Mouse (Mus musculus) layer of hippocampus, adult 2 months (tissue): Measurements from ENCODE around the gene Gm42517. TPM values are rescaled to one million over a fixed set of nuclear protein-coding genes. Genes with fewer than 3 reads are reported as not detected.
A peak's percentile ranks its signal among the peaks of the same experiment; 100 is the strongest.

Source experiments
- DNase-seq, 2 experiments: peaks; one replicate each; pipeline ENCODE4 v3.0.0; 2022; ENCODE audit warnings: low spot score in 2 of 2
- H3K27ac ChIP-seq: fragments of 200-600 bp; 2 replicates; pipeline ENCODE4 v1.8.1; 2022
- H3K4me3 ChIP-seq: fragments of 200-600 bp; 2 replicates; pipeline ENCODE4 v1.8.1; 2022; ENCODE audit warnings: mild to moderate bottlenecking
- CTCF ChIP-seq: fragments of 200-600 bp; conservative IDR thresholded peaks from 2 replicates; pipeline ENCODE4 v1.8.1; 2022; ENCODE audit warnings: antibody characterized with exemption, mild to moderate bottlenecking, moderate library complexity
- long read RNA-seq, 2 experiments: library from polyadenylated mRNA; stranded (forward); transcript quantifications; one replicate each; pipeline ENCODE4 v2.0.0; 2021; ENCODE audit warnings: borderline mapping rate in 2 of 2
- total RNA-seq, 2 experiments: library from RNA; stranded (reverse); gene quantifications; 2 replicates each; pipeline ENCODE4 v1.2.3; 2021

Gm42517 gene
- total RNA-seq, result 10 to 100 TPM; 55.6 to 57.4 TPM
- long read RNA-seq, experiment 1, transcript Gm42517-201 (1 exons, 1,850 nt), result major isoform, 38 of 38 reads
- long read RNA-seq, experiment 1, partial matches to known transcripts, result 0 of 38 reads
- long read RNA-seq, experiment 1, other reads (novel, unspliced or antisense), result 0 of 38 reads
- long read RNA-seq, experiment 2, transcript Gm42517-201 (1 exons, 1,850 nt), result major isoform, 37 of 38 reads
- long read RNA-seq, experiment 2, partial matches to known transcripts, result 0 of 38 reads
- long read RNA-seq, experiment 2, other reads (novel, unspliced or antisense), result 1 of 38 reads

GRCm38 (mm10) chr5:108367871-108368332, at the start of gene Gm42517:
Gene Gm42517, minus strand, starts transcription at chr5:108367922.
- H3K27ac ChIP-seq, result peak within 1 kb of the TSS; percentile 95
- no peak for DNase-seq
- peak within 1 kb of the TSS; percentile 77 for H3K4me3 ChIP-seq
- no peak for TF ChIP-seq CTCF

DNA sequence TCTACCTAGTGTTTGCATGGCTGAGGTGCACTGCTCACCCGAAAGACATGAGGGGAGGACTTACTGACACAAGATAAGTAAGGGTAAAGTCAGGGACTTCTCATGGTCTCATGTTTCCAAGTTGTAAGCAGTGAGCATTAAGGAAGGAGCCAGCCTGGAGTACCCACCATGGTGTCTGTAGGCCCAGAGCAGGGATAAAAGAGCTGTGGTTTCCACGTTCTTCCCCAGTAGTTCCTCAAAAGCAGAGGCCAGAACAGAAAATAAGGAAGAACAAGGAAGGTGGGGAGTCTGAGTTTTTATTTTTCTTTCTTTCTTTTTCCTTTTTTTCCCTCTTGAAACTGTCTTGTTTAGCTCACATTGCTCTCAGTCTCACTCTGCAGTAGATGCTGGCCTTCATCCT, 47.0 kb upstream of the Gm42517 start:
- no peak for DNase-seq
- TF ChIP-seq CTCF, result no peak
- Histone ChIP-seq H3K27ac (no peak overlapping the region), H3K4me3 (no peak overlapping the region)

DNA sequence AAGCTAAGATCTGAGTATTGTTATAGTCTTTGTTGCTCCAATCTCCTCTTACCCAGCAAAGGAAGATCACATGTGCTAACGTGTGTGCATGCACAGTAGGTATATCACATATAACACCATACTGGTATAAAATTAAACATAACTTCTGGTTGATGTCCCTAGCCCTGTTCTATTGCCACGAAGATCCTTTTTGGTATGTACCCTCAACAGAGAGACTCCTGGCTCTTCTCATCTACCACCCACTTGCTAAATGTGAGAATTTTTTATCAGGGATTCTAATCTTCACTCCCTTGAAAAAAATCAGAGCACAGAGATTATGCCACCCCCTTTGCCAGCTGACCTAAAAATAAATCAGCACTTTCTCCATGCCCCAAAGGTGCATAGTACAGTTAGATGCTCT, 39.3 kb upstream of the Gm42517 start:
- no peak overlapping the region for H3K27ac ChIP-seq
- TF ChIP-seq CTCF, result no peak
- no peak for DNase-seq
- no peak overlapping the region for H3K4me3 ChIP-seq

GRCm38 (mm10) chr5:108405460-108405859, 37.7 kb upstream of the Gm42517 start:
- H3K4me3 ChIP-seq, result no peak overlapping the region
- no peak for DNase-seq
- TF ChIP-seq CTCF, result no peak
- H3K27ac ChIP-seq, result no peak overlapping the region

- TF ChIP-seq CTCF, result no peak
- no peak for DNase-seq
- Histone ChIP-seq H3K27ac (no peak overlapping the region), H3K4me3 (no peak overlapping the region)
Observed at GRCm38 (mm10) chr5:108403453-108403852, 35.7 kb upstream of the Gm42517 start.

DNA sequence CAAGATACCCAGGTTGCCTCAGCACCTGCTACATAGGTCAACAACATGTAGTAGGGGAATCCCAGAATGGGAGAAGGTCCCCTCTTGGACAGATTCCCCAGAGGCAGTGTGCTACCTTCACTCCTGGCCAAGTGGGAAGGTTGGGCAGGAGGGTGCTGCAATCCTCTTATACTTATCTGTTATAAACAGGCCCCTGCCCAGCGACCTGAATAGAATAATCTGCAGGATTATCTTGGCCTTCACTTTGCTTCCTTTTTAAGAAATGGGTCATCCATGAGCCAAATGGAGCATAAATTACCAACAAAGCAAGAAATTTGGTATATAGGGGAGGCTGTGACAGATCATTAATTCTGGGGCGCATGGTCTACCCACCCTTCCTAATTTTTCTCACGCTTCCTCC, 22.0 kb upstream of the Gm42517 start:
- Histone ChIP-seq H3K4me3 (no peak overlapping the region), H3K27ac (no peak overlapping the region)
- no peak for DNase-seq
- TF ChIP-seq CTCF, result no peak

DNA sequence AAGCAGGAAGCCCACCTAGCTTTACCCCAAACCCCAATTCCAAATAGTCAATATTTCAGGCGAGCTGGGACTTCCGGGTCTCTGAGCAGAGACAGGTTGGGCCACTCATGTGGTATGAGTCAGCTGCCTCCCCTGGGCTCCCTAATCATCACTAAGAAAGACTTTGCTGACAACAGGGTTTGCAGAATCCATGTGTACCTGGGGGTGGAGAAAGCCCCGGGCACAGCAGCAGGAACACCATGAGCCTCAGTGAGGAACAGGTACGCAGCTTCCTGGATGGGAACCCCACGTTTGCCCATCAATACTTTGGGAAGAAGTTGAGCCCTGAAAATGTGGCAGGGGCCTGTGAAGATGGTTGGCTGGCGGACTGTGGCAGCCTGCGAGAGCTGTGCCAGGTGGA, 20.5 kb upstream of the Gm42517 start, which contains the start of gene Pde6b:
Gene Pde6b (plus strand): TSS at position 191 of the 400 bp plus-strand sequence.
- no peak within 1 kb of the TSS for H3K4me3 ChIP-seq
- no peak for TF ChIP-seq CTCF
- H3K27ac ChIP-seq, result peak within 1 kb of the TSS; percentile 95; the same call in 1 of the 2 replicates
- DNase-seq, result no peak

GRCm38 (mm10) chr5:108386449-108386848, 18.7 kb upstream of the Gm42517 start:
- Histone ChIP-seq H3K4me3 (no peak overlapping the region), H3K27ac (peak overlapping the region; percentile 95)
- no peak for DNase-seq
- TF ChIP-seq CTCF, result no peak

DNA sequence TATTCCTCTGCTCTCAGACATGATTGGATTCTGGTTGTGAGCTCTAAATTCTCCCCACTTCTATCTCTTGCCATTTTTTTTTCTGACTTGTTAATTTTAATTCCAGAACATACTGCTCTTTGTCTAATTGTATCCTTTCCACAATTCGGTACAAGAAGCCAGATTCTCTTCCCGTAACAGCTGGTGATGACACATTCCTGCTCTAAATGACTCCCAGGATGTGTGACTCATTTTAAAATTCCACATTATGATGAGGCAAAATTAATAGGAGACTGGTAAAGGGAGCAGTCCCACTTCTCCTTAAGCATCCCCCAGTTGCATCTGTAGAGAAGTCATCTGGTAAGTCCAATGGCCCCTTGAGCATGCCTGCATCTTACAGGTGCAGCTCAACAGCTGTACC, 17.9 kb upstream of the Gm42517 start:
- DNase-seq, result peak; percentile 70 to 83
- no peak overlapping the region for H3K4me3 ChIP-seq
- peak overlapping the region; percentile 95 for H3K27ac ChIP-seq
- TF ChIP-seq CTCF, result no peak

- no peak for DNase-seq
- no peak for TF ChIP-seq CTCF
- H3K27ac ChIP-seq, result no peak overlapping the region
- H3K4me3 ChIP-seq, result no peak overlapping the region
Observed at GRCm38 (mm10) chr5:108378346-108378745, 10.6 kb upstream of the Gm42517 start.

DNA sequence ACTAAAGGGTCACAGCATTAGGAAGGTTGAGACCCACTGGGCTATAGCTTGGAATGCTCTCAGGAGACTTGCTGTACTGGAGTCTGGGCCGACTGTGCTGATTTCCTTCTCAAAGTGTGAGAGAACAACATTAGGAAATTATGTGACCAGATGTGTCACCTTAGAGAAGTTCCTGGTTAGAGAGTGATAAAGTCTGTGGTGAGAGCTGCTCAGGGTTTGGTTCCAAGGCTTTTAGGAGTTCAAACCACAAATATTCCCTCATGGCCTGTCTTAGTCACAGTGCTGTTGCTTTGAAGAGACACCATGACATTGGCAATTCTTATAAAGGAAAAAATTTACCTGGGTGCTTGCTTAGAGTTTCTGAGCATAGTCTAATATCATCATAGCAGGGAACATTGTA, 8.3 kb upstream of the Gm42517 start:
- H3K4me3 ChIP-seq, result no peak overlapping the region
- no peak for DNase-seq
- no peak overlapping the region for H3K27ac ChIP-seq
- TF ChIP-seq CTCF, result no peak

DNA sequence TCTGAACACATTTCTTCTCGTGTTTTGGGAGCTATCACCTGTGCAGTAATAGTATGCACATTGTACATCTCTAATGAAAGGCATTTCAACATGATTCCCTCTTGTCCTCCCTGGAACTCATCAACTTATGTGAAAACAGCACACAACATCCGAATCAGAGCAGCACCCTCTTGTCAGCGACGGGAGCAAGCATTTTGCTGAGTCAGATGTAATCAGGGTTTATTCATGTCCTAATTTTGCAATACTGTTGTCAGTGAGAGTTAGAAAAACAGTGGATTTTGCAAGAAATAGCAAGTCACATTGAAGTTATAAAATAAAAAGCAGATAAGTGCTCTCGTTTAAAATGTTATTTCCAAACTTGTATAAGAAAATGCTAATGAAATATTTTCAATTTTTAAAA, 6.4 kb upstream of the Gm42517 start:
- no peak for TF ChIP-seq CTCF
- peak overlapping the region; percentile 28 for H3K27ac ChIP-seq
- no peak for DNase-seq
- no peak overlapping the region for H3K4me3 ChIP-seq

DNA sequence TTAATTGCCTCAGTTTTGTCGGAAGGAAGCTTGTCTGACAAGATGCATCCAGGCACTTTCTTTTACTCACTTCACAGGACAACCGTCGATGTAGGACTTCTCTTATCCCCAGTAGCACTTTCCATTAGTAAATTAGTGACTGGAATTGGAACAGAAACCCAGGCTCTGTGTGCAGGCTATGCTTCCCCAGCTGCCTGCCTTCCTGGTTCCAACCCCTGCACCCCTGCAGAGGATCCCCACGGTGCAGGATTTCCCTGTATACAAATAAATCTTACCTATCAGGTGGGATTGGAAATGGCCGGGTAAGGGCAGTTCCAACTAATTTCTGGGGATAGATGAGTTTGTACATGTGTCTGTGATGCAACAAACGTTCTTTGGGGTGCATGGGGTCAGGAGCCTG, 2.2 kb upstream of the Gm42517 start:
- Histone ChIP-seq H3K27ac (peak overlapping the region; percentile 95), H3K4me3 (peak overlapping the region; percentile 77; the same call in 1 of the 2 replicates)
- no peak for TF ChIP-seq CTCF
- no peak for DNase-seq
